Mouse (Mus musculus): ENCODE measurements around the gene Pla2g2f. TPM values are rescaled to one million over a fixed set of nuclear protein-coding genes. Genes with fewer than 3 reads are reported as not detected.

The Pla2g2f gene
- under 1 TPM in 1 of 2 experiments, not detected in 1; 0.14 TPM for total RNA-seq (2021)
- long read RNA-seq, experiment 1 = 0 reads
- long read RNA-seq, experiment 2 = 0 reads

DNA sequence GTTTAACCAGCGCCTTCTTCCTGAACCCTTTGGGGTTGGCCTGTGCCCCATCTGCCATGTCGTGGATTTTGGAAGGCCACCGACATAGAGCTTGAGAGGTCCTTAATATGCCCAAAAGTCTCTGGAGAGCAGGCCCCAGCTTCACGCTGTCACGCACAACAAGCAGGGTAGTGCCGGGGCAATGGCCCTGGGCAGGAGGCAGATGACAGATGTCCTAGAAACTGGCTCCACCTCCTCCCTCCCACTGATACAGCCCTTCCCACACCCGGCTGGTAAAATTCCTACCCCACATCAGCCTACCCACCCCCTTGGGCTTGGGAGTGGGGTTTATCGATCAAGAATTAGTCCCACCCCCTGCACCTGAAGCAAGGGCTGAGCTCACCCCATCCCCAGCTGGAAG, at the start of gene Pla2g2f:
Pla2g2f (minus strand) TSS at position 211 of the 400 bp plus-strand sequence.
- no peak for DNase-seq (ENCODE audit: low spot score in 2 of 2)

- DNase-seq (ENCODE audit: low spot score in 2 of 2) = no peak
Measured at GRCm38 (mm10) chr4:138806920-138807541, 49.6 kb upstream of the Pla2g2f start.

- DNase-seq (ENCODE audit: low spot score in 2 of 2) = no peak
Measured at GRCm38 (mm10) chr4:138806160-138806559, 48.7 kb upstream of the Pla2g2f start.

DNA sequence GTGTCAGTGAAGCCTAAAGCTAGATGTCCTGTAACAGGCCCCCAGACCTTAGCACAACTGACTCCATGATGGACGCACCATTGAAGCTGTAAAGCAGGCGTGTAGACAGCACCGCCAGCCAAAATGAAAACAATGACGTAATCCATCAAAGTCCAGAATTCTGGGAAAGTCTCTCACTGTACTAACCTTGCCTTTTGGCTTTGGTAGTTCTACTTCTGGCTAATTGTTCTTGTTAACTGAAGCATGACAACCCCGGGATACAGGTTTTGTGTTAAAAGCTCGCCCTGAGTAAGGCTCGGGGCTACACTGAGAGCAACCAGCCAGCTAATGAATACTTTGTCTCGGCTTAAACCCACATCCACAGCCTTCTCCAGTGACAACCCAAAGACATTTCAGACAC, 47.8 kb upstream of the Pla2g2f start:
- DNase-seq (ENCODE audit: low spot score in 2 of 2) = no peak

DNA sequence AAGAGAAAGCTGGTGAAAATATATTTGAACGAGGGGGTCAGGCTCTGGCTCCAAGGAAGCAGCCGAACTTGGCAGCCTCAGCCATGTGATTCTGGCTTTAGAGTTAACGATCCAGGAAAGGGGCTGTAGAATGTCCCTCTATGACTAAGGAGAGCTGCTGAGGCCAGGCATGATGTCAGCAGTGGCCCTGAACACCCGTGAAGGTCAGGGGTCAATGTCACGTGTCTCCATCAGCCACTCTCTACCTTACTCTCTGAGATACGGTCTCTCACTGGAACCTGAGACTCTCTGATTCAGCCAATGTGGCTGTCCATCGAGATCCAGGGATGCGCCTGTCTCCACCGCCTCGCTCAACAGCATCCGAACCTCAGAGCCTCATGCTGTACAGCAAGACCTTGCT, 45.5 kb upstream of the Pla2g2f start:
- no peak for DNase-seq (ENCODE audit: low spot score in 2 of 2)

DNA sequence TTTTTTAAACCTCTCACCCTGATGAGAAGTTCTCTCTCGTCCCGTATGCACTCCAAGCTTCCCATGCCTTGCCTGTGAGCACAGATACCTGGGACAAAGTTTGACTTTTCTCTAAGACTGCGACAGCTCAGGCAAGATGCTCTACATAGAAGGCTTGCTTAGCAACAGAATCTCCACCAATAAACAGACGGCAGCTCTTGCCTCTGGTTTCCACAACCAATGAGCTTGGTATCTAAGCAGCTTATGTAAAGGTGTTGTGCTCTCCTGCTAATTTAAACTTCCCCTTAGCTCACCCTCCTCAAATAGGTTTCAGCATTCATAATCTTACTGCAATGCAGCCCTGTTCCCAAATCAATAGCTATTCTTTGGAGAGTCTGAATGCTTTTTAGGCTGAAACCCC, 44.2 kb upstream of the Pla2g2f start:
- peak; percentile 26 to 50 for DNase-seq (ENCODE audit: low spot score in 2 of 2)

DNA sequence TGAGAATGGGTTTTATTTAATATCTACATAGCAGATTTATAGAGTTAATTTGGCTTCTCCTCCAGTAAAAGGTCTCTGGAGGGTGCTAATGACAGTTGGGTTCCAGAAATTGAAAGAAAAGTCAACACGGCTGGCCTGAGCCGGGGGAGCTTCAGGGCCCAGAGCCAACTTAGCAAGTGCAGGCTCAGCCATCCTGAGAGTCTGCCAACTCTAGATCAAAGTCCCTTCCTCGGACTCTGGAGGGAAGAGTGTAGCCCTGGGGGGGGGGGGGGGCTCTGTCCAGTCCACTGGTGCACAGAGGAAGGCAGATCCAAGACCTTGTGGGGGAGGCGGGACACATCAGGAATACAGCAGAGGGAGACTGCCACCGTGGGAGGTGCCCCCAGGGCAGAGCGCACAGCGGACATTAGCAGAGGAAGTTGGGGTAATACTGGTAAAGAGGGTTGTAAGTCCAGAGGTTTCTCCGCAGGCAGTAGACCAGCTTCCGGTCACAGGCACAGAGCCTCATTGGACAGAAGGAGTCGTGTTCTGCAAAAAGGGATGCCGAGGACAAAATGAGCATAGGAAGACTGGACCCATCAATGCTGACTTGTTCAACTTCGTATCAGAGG, 42.8 kb upstream of the Pla2g2f start:
- DNase-seq (ENCODE audit: low spot score in 2 of 2) = no peak

DNA sequence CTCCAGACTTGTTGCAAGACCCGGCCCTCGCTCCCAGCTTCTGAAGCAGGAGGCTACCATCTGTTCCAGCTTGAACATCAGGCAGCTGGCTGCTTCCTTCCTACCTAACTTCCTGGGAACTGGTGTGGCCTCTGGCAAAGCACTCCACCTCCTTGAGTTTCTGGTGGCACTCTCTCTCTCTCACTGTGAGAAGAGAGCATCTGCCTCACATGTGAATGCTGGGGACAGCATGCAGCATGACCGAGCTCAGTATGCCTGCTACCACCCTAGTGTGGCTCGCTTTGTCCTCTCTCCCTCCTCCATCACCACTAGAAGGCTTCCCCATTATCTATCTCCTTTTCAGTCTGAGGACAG, 39.8 kb upstream of the Pla2g2f start:
- DNase-seq (ENCODE audit: low spot score in 2 of 2) = peak; percentile 28 to 49

GRCm38 (mm10) chr4:138796513-138797216, 39.2 kb upstream of the Pla2g2f start:
- DNase-seq (ENCODE audit: low spot score in 2 of 2) = no peak

GRCm38 (mm10) chr4:138794344-138794743, 36.9 kb upstream of the Pla2g2f start:
- DNase-seq (ENCODE audit: low spot score in 2 of 2) = no peak

GRCm38 (mm10) chr4:138793276-138793675, 35.9 kb upstream of the Pla2g2f start:
- peak; percentile 71 to 76 for DNase-seq (ENCODE audit: low spot score in 2 of 2)

DNA sequence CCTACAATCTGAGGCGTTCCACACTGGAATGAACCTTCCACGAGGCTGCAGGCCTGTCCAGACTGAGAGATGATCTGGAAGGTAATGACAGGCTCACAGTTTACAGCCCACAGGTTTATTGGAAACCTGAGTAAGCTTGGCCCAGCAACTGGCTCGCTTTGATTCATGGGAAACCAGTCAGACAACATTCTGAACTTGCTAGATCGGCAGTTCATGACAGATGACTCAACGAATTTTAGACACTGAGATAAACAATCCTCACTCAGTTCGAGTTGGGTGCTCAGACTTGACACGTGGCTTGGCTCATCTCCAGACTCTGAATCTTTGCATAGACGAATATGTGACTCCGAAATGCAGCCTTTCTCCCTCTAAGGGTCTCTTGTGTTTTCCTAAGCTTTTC, 35.2 kb upstream of the Pla2g2f start:
- no peak for DNase-seq (ENCODE audit: low spot score in 2 of 2)

- DNase-seq (ENCODE audit: low spot score in 2 of 2) = no peak
Measured at GRCm38 (mm10) chr4:138791452-138791851, 34.0 kb upstream of the Pla2g2f start.

- DNase-seq (ENCODE audit: low spot score in 2 of 2) = no peak
Measured at GRCm38 (mm10) chr4:138788381-138788780, 31.0 kb upstream of the Pla2g2f start.

DNA sequence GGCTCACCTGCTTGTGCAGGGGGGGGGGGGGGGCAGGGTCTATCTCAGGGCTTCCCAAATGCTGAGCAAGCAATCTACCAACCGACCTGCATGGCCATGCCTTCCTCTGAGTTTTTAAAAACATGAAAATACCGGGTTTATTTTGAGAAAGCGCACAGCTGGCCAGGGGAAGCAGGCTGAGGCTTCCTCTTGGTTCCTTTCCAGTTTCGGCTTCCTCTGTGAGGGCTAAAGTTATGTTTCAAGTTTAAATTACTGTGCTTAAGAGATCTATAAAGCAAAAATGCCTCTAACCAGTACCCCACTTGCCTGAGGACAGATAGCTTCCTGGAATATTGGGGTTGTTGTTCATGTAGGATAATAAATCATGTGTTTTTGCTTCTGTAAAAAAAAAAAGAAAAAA, 28.7 kb upstream of the Pla2g2f start:
- peak in 1 of 2 experiments; percentile 51 for DNase-seq (ENCODE audit: low spot score in 2 of 2)

DNA sequence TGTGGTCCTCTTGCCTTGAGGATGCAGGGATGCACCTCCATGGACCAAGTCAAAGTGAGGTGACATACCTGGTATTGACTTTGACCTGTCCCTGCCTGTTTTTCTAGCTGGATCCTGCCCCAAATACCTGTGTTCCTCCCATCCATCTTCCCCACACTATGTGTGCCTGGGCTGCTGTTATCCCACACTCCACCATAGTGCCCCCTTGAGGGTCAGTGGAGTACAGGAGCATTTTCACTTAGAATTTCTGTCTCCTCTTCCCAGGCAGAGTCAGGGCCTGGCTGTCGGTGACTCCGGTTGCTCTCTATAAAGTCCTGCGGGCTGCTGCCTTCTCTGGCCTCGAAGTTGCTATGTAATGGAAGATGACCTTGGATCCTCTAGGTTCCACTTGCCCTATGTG, 28.3 kb upstream of the Pla2g2f start:
- no peak for DNase-seq (ENCODE audit: low spot score in 2 of 2)

DNA sequence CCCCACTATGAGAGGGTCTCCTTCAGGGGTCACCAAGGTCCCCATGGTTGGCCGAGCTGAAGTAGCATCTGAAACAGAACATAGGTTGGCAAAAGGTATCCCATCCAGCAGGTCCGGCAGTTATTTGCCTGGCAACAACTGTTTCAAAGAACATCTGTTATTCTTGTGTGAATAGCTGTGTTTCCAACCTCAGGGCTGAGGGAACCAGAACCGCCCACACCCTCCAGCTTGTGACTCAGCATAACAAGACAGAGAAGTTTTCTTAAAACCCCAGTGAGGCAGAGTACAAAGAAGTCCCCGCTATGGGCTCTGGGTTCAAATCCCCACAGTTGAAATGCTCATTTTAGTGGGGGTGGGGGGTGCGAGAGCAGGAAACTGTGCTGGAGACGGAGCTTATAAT, 24.7 kb upstream of the Pla2g2f start:
- peak; percentile 69 to 78 for DNase-seq (ENCODE audit: low spot score in 2 of 2)

DNA sequence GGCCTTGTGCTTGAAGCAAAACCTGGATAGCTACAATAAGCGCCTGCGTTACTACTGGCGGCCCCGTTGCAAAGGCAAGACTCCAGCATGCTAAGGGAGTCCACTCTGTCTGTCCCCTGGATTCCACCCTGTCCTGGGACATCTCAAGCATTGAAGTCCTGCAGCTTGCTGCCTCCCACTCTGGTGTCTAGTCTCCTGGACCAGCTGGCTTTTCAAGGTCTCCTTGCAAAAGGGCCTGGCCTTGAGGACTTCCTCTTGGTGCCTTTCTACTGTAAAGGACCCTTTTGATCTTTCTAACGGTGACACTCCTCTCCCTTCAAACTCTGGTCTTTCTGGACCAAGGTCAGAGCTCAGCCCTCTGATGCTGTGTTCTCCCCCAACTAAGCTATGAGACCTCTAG, 22.9 kb upstream of the Pla2g2f start:
- DNase-seq (ENCODE audit: low spot score in 2 of 2) = no peak

GRCm38 (mm10) chr4:138777417-138778407, 20.3 kb upstream of the Pla2g2f start:
- no peak for DNase-seq (ENCODE audit: low spot score in 2 of 2)

GRCm38 (mm10) chr4:138775435-138775834, 18.0 kb upstream of the Pla2g2f start, which contains the start of gene Pla2g2d:
Gene Pla2g2d, plus strand, starts transcription at chr4:138775735.
- no peak for DNase-seq (ENCODE audit: low spot score in 2 of 2)

DNA sequence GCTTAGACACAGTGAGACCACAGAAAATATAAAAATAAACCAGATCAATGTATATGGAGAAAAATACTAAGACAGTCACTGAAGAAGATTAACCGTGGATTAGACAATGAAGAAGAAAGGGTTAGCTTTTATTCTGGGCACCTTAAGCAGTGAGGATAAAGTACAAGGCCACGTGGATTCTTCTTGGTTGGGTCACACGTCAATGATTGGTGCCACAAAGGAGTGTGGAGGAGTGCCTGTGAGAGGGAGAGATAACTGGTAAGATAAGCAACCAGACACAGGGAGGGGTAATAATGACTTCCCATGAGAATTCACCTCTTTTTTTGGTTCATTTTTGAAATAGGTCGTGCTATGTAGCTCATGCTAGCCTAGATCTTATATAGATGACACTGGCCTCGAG, 15.0 kb upstream of the Pla2g2f start:
- DNase-seq (ENCODE audit: low spot score in 2 of 2) = no peak
